Mouse (Mus musculus): ENCODE measurements around the gene Erp27. TPM values are rescaled to one million over a fixed set of nuclear protein-coding genes. Genes with fewer than 3 reads are reported as not detected.

Erp27 gene
- polyA plus RNA-seq, 2 experiments = 0.52 to 0.69 TPM

DNA sequence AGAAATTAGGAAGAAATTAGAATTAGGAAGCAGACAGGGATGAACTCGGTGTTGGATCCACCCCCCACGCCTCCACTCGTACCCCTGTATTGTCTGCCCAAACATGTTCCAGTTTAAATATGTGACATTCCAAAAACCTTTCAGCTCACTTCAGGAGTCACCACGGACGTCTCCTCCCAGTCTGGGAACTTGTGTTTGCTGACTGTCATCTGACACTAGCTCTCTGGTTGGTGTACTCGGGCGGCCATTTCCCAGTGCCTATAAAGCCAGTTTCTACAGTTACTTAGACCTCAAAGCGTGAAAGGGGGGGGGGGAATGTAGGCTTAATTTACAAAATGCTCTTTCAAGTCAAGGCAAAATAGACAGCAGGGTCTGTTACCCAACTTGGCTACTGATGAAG lies 40.3 kb downstream of the Erp27 start:
- Histone ChIP-seq H3K27me3 (ENCODE audit: control insufficient read depth, insufficient read depth, low read length) (no peaks in the 10 kb centered on the region), H3K36me3 (ENCODE audit: control insufficient read depth, insufficient read depth, low read length) (no peaks in the 10 kb centered on the region), H3K4me1 (ENCODE audit: control insufficient read depth, insufficient read depth, low read length) (peaks cover 5% of the 10 kb centered on the region), H3K9me3 (ENCODE audit: control insufficient read depth, low read length) (no peaks in the 10 kb centered on the region), H3K4me2 (replicated peaks; ENCODE audit: low read depth, low read length, severe bottlenecking) (no peak overlapping the region), H3K9ac (ENCODE audit: low read depth, low read length, severe bottlenecking) (no peak overlapping the region), H3K4me3 (replicated peaks; ENCODE audit: low read length) (no peak overlapping the region), H3K27ac (replicated peaks; ENCODE audit: low read depth, low read length) (no peak overlapping the region)
- DNase-seq (ENCODE audit: low spot score) (no peak), ATAC-seq (ENCODE audit: low FRiP score, low read depth) (no peak)
- WGBS = 42% methylated on average over 8 of the region's 8 CpGs
- no peak for TF ChIP-seq POLR2A (IDR thresholded peaks at IDR 0.05; ENCODE audit: borderline replicate concordance, extremely low read depth, insufficient read depth, insufficient read length)

- peak within 1 kb of the TSS; percentile 46 for H3K9ac ChIP-seq (ENCODE audit: low read depth, low read length, severe bottlenecking)
- H3K36me3 ChIP-seq (ENCODE audit: control insufficient read depth, insufficient read depth, low read length) = 0 out of 2 replicates have a peak, but pooled peaks cover 3% of the 10 kb centered on the region
- peak; percentile 82 for DNase-seq (ENCODE audit: low spot score)
- peak within 1 kb of the TSS; percentile 69 for H3K27ac ChIP-seq (replicated peaks; ENCODE audit: low read depth, low read length)
- TF ChIP-seq POLR2A (IDR thresholded peaks at IDR 0.05; ENCODE audit: borderline replicate concordance, extremely low read depth, insufficient read depth, insufficient read length) = peak; percentile 68; the same call in 1 of the 2 replicates
- peaks cover 25% of the 10 kb centered on the region for H3K4me1 ChIP-seq (ENCODE audit: control insufficient read depth, insufficient read depth, low read length)
- peak; percentile 85 for ATAC-seq (ENCODE audit: low FRiP score, low read depth)
- H3K4me3 ChIP-seq (replicated peaks; ENCODE audit: low read length) = peak within 1 kb of the TSS; percentile 43
- H3K9me3 ChIP-seq (ENCODE audit: control insufficient read depth, low read length) = no peaks in the 10 kb centered on the region
- peak within 1 kb of the TSS; percentile 45 for H3K4me2 ChIP-seq (replicated peaks; ENCODE audit: low read depth, low read length, severe bottlenecking)
- no peaks in the 10 kb centered on the region for H3K27me3 ChIP-seq (ENCODE audit: control insufficient read depth, insufficient read depth, low read length)
- whole genome bisulfite sequencing = 11% methylated on average over 9 of the region's 9 CpGs
Observed at GRCm38 (mm10) chr6:136875670-136876069, 46.3 kb downstream of the Erp27 start, which contains the start of gene Mgp. Gene Mgp, minus strand, starts transcription at chr6:136875823.

DNA sequence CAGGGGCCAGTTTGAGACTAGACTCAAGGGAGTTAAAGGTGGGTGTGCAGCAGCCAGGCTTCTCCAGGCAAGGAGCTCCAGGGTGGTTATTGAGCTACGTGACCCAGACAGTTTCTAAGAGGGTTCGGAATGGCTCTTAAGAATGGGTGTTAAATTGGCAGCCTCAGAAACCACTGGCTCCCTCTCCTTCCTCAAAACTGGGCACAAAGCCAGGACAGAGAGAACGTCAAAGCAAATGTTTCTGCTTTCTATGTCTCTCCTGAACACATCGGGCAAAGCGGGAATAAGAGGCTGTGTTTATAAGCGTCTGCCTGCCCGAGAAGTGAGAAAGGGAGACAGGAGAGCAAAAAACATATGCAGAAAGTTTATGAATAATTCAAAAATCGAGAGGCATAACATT lies 47.4 kb downstream of the Erp27 start:
- Histone ChIP-seq H3K9me3 (ENCODE audit: control insufficient read depth, low read length) (no peaks in the 10 kb centered on the region), H3K9ac (ENCODE audit: low read depth, low read length, severe bottlenecking) (peak overlapping the region; percentile 38; the same call in 1 of the 2 replicates), H3K4me2 (replicated peaks; ENCODE audit: low read depth, low read length, severe bottlenecking) (peak overlapping the region; percentile 45), H3K4me3 (replicated peaks; ENCODE audit: low read length) (peak overlapping the region; percentile 43), H3K4me1 (ENCODE audit: control insufficient read depth, insufficient read depth, low read length) (peaks cover 25% of the 10 kb centered on the region), H3K36me3 (ENCODE audit: control insufficient read depth, insufficient read depth, low read length) (0 out of 2 replicates have a peak, but pooled peaks cover 3% of the 10 kb centered on the region), H3K27me3 (ENCODE audit: control insufficient read depth, insufficient read depth, low read length) (no peaks in the 10 kb centered on the region), H3K27ac (replicated peaks; ENCODE audit: low read depth, low read length) (peak overlapping the region; percentile 50)
- TF ChIP-seq POLR2A (IDR thresholded peaks at IDR 0.05; ENCODE audit: borderline replicate concordance, extremely low read depth, insufficient read depth, insufficient read length) = no peak
- no peak; the same call in 1 of the 2 replicates for ATAC-seq (ENCODE audit: low FRiP score, low read depth)
- WGBS = 22% methylated on average over 8 of the region's 8 CpGs
- DNase-seq (ENCODE audit: low spot score) = no peak

- H3K4me3 ChIP-seq (replicated peaks; ENCODE audit: low read length) = no peak overlapping the region
- no peak overlapping the region for H3K9ac ChIP-seq (ENCODE audit: low read depth, low read length, severe bottlenecking)
- 0 out of 2 replicates have a peak, but pooled peaks cover 3% of the 10 kb centered on the region for H3K36me3 ChIP-seq (ENCODE audit: control insufficient read depth, insufficient read depth, low read length)
- H3K27me3 ChIP-seq (ENCODE audit: control insufficient read depth, insufficient read depth, low read length) = no peaks in the 10 kb centered on the region
- H3K9me3 ChIP-seq (ENCODE audit: control insufficient read depth, low read length) = no peaks in the 10 kb centered on the region
- 63% methylated on average over 5 of the region's 5 CpGs for WGBS
- no peak for TF ChIP-seq POLR2A (IDR thresholded peaks at IDR 0.05; ENCODE audit: borderline replicate concordance, extremely low read depth, insufficient read depth, insufficient read length)
- DNase-seq (ENCODE audit: low spot score) = peak; percentile 43
- no peak overlapping the region for H3K4me2 ChIP-seq (replicated peaks; ENCODE audit: low read depth, low read length, severe bottlenecking)
- no peak; the same call in 1 of the 2 replicates for ATAC-seq (ENCODE audit: low FRiP score, low read depth)
- peaks cover 19% of the 10 kb centered on the region for H3K4me1 ChIP-seq (ENCODE audit: control insufficient read depth, insufficient read depth, low read length)
- H3K27ac ChIP-seq (replicated peaks; ENCODE audit: low read depth, low read length) = no peak overlapping the region
Observed at GRCm38 (mm10) chr6:136868921-136869320, 53.1 kb downstream of the Erp27 start.

- ATAC-seq (ENCODE audit: low FRiP score, low read depth) = no peak
- 68% methylated on average over 4 of the region's 4 CpGs for WGBS
- no peak for TF ChIP-seq POLR2A (IDR thresholded peaks at IDR 0.05; ENCODE audit: borderline replicate concordance, extremely low read depth, insufficient read depth, insufficient read length)
Observed at GRCm38 (mm10) chr6:136866150-136866549, 55.8 kb downstream of the Erp27 start.

More at GRCm38 (mm10) chr6:136866150-136866549, 55.8 kb downstream of the Erp27 start:
- Histone ChIP-seq H3K9ac (ENCODE audit: low read depth, low read length, severe bottlenecking) (no peak overlapping the region), H3K9me3 (ENCODE audit: control insufficient read depth, low read length) (no peaks in the 10 kb centered on the region), H3K4me1 (ENCODE audit: control insufficient read depth, insufficient read depth, low read length) (peaks cover 13% of the 10 kb centered on the region), H3K27ac (replicated peaks; ENCODE audit: low read depth, low read length) (no peak overlapping the region), H3K4me3 (replicated peaks; ENCODE audit: low read length) (no peak overlapping the region), H3K36me3 (ENCODE audit: control insufficient read depth, insufficient read depth, low read length) (no peaks in the 10 kb centered on the region), H3K4me2 (replicated peaks; ENCODE audit: low read depth, low read length, severe bottlenecking) (no peak overlapping the region), H3K27me3 (ENCODE audit: control insufficient read depth, insufficient read depth, low read length) (no peaks in the 10 kb centered on the region)
- DNase-seq (ENCODE audit: low spot score) = no peak

All from limb, embryonic 14.5 days (tissue).